Mouse (Mus musculus): ENCODE data around the gene Zdhhc17.
A peak's percentile ranks its signal among the peaks of the same experiment; 100 is the strongest.

Gene Zdhhc17

GRCm38 (mm10) chr10:111004220-111004619 lies 5.7 kb downstream of the Zdhhc17 start:
- DNase-seq, result no peak

GRCm38 (mm10) chr10:110999201-110999600 lies 10.7 kb downstream of the Zdhhc17 start:
- DNase-seq, result no peak

- DNase-seq, result no peak
Observed at GRCm38 (mm10) chr10:110997180-110997579, 12.8 kb downstream of the Zdhhc17 start.

GRCm38 (mm10) chr10:110994761-110995160 lies 15.2 kb downstream of the Zdhhc17 start:
- DNase-seq, result no peak

GRCm38 (mm10) chr10:110993249-110993648 lies 16.7 kb downstream of the Zdhhc17 start:
- no peak for DNase-seq

GRCm38 (mm10) chr10:110992047-110992431 lies 17.9 kb downstream of the Zdhhc17 start:
- peak; percentile 83 for DNase-seq

GRCm38 (mm10) chr10:110991307-110992046 lies 18.5 kb downstream of the Zdhhc17 start:
- no peak for DNase-seq

- DNase-seq, result peak; percentile 61
Observed at GRCm38 (mm10) chr10:110989729-110990128, 20.2 kb downstream of the Zdhhc17 start.

GRCm38 (mm10) chr10:110986682-110987081 lies 23.3 kb downstream of the Zdhhc17 start:
- no peak for DNase-seq

GRCm38 (mm10) chr10:110982771-110983170 lies 27.2 kb downstream of the Zdhhc17 start:
- DNase-seq, result no peak

- DNase-seq, result no peak
Observed at GRCm38 (mm10) chr10:110980441-110980840, 29.5 kb downstream of the Zdhhc17 start.

- no peak for DNase-seq
Observed at GRCm38 (mm10) chr10:110979431-110979830, 30.5 kb downstream of the Zdhhc17 start.

GRCm38 (mm10) chr10:110977379-110977778 lies 32.6 kb downstream of the Zdhhc17 start:
- DNase-seq, result no peak

- DNase-seq, result peak; percentile 72
Observed at GRCm38 (mm10) chr10:110976046-110976445, 33.9 kb downstream of the Zdhhc17 start.

GRCm38 (mm10) chr10:110974885-110975284 lies 35.1 kb downstream of the Zdhhc17 start:
- no peak for DNase-seq

GRCm38 (mm10) chr10:110974463-110974862 lies 35.5 kb downstream of the Zdhhc17 start:
- peak; percentile 74 for DNase-seq

GRCm38 (mm10) chr10:110971998-110972397 lies 37.9 kb downstream of the Zdhhc17 start:
- DNase-seq, result no peak

GRCm38 (mm10) chr10:110971483-110971882 lies 38.5 kb downstream of the Zdhhc17 start:
- no peak for DNase-seq

GRCm38 (mm10) chr10:110971044-110971443 lies 38.9 kb downstream of the Zdhhc17 start:
- DNase-seq, result no peak

GRCm38 (mm10) chr10:110962172-110962571 lies 47.8 kb downstream of the Zdhhc17 start:
- DNase-seq, result no peak

- no peak for DNase-seq
Observed at GRCm38 (mm10) chr10:110960841-110961240, 49.1 kb downstream of the Zdhhc17 start.

GRCm38 (mm10) chr10:110959781-110960180 lies 50.2 kb downstream of the Zdhhc17 start:
- DNase-seq, result no peak

- no peak for DNase-seq
Observed at GRCm38 (mm10) chr10:110958879-110959278, 51.1 kb downstream of the Zdhhc17 start.

GRCm38 (mm10) chr10:110952937-110953451 lies 56.9 kb downstream of the Zdhhc17 start:
- no peak for DNase-seq

GRCm38 (mm10) chr10:110952271-110952670 lies 57.7 kb downstream of the Zdhhc17 start:
- DNase-seq, result no peak

Measured in retina, postnatal 1 day (tissue).